ENCODE assay signal across 8 mouse cellular contexts in the genomic region with DNA sequence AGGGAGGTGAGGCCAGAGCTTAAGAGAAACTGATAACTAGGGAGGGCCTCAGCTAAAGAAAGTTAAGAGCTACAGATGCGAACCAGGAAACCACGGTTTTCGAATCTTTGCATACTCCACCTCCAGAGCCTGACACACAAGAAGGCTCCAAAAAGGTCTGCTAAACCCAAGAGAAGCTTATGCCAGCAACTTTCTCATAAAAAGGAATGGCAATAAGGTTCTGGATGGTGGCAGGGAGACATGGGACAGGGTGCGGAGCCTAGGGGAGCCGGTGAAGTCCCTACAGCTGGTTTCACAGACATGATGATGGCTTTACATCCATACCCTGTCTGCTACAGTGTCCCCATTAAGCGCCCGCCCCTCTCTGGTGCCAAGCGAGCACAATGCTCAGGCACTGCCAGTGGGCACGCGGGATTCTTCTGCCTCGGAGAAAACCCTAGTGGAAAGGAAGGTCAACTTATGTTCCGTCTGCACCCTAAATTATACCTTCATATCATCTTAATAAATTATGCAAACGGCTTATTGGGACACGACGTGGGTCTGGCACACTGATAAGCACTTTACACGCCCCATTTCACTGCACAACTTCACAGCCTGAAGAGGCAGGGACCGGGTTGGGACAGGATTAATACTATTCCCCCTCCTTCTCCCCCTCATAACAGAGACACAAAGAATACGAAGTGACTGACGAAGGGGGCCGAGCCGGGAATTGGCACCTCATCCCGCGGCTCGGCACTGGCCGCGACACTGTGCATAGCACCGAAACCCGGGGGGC. TPM values are rescaled to one million over a fixed set of nuclear protein-coding genes. Genes with fewer than 3 reads are reported as not detected.
DNase-seq lines count a peak whose midpoint lies in the region; ATAC-seq and TF ChIP-seq lines count a peak whose summit lies in the region.

No protein-coding gene starts in this region.

- under 1% methylated on average over 28 of the region's 28 CpGs for WGBS in bone marrow, adult 2 months
- 6% methylated on average over 27 of the region's 28 CpGs for WGBS in hindbrain, embryonic 11.5 days
- 2% methylated on average over 28 of the region's 28 CpGs for WGBS in liver, embryonic 11.5 days

- H3K4me3 ChIP-seq in bone marrow, adult 2 months (replicated peaks; ENCODE audit: control insufficient read depth, low read depth, low read length), result peak overlapping the region; percentile 94
- H3K4me3 ChIP-seq in embryonic fibroblast, embryonic 13.5 days (ENCODE audit: insufficient read depth, low read length), result peak overlapping the region; percentile 71
- H3K4me3 ChIP-seq in hindbrain, embryonic 11.5 days (ENCODE audit: low read depth, low read length), result peak overlapping the region; percentile 99
- peak overlapping the region; percentile 95 for H3K4me3 ChIP-seq in liver, embryonic 11.5 days (ENCODE audit: low read depth, low read length)

- H3K4me2 ChIP-seq in hindbrain, embryonic 11.5 days (replicated peaks; ENCODE audit: low read depth, low read length), result peak overlapping the region; percentile 65
- peak overlapping the region; percentile 70 for H3K4me2 ChIP-seq in liver, embryonic 11.5 days

- no peak; the same call in 1 of the 2 replicates for ATAC-seq in hindbrain, embryonic 11.5 days (ENCODE audit: low FRiP score)
- ATAC-seq in liver, embryonic 11.5 days (replicated peaks; ENCODE audit: low FRiP score), result peak; percentile 43; the same call in 1 of the 2 replicates

- H3K9me3 ChIP-seq in hindbrain, embryonic 11.5 days (ENCODE audit: control insufficient read depth, low read length), result no peaks in the 10 kb centered on the region
- no peaks in the 10 kb centered on the region for H3K9me3 ChIP-seq in liver, embryonic 11.5 days (ENCODE audit: control insufficient read depth, low read length)

- H3K36me3 ChIP-seq in hindbrain, embryonic 11.5 days (ENCODE audit: control insufficient read depth, insufficient read depth, low read length), result no peaks in the 10 kb centered on the region
- no peaks in the 10 kb centered on the region for H3K36me3 ChIP-seq in liver, embryonic 11.5 days (ENCODE audit: control insufficient read depth, insufficient read depth, low read length)

- DNase-seq in ovary, postnatal 36 days (ENCODE audit: low spot score), result peak; percentile 13
- no peak for DNase-seq in ovary, adult 18-20 months (ENCODE audit: low spot score)
- no peak for DNase-seq in hindbrain, embryonic 11.5 days (ENCODE audit: low spot score)
- peak; percentile 52 for DNase-seq in liver, embryonic 11.5 days (ENCODE audit: low spot score)
- peak; percentile 46 for DNase-seq in neural tube, embryonic 10.5 days (ENCODE audit: extremely low spot score, low spot score)
- DNase-seq in thymus, postnatal 4 days, result peak; percentile 63

- H3K27ac ChIP-seq in bone marrow, adult 2 months (ENCODE audit: control insufficient read depth, insufficient read depth, low read depth, low read length, poor library complexity), result peak overlapping the region; percentile 99
- 0 out of 2 replicates have a peak overlapping the region, but pooled peaks have one; percentile 88 for H3K27ac ChIP-seq in embryonic fibroblast, embryonic 13.5 days (ENCODE audit: insufficient read depth, low read length)
- peak overlapping the region; percentile 95 for H3K27ac ChIP-seq in hindbrain, embryonic 11.5 days (ENCODE audit: low read depth, low read length)
- peak overlapping the region; percentile 85 for H3K27ac ChIP-seq in liver, embryonic 11.5 days (ENCODE audit: low read depth, low read length)

- no peak for TF ChIP-seq POLR2A in bone marrow, adult 2 months (IDR thresholded peaks at IDR 0.05; ENCODE audit: borderline replicate concordance, control insufficient read depth, low read depth, low read length)
- TF ChIP-seq POLR2A in embryonic fibroblast, embryonic 13.5 days (IDR thresholded peaks at IDR 0.05; ENCODE audit: low read depth, low read length), result no peak

- peaks cover 3% of the 10 kb centered on the region for H3K4me1 ChIP-seq in bone marrow, adult 2 months (ENCODE audit: control insufficient read depth, insufficient read depth, low read length)
- peaks cover 12% of the 10 kb centered on the region for H3K4me1 ChIP-seq in embryonic fibroblast, embryonic 13.5 days (ENCODE audit: control insufficient read depth, insufficient read depth, low read length)
- H3K4me1 ChIP-seq in hindbrain, embryonic 11.5 days (replicated peaks; ENCODE audit: control insufficient read depth, insufficient read depth, low read length), result no peaks in the 10 kb centered on the region
- H3K4me1 ChIP-seq in liver, embryonic 11.5 days (replicated peaks; ENCODE audit: control insufficient read depth, insufficient read depth, low read length), result peaks cover 33% of the 10 kb centered on the region

- no peaks in the 10 kb centered on the region for H3K27me3 ChIP-seq in hindbrain, embryonic 11.5 days (ENCODE audit: control insufficient read depth, insufficient read depth, low read length)
- no peaks in the 10 kb centered on the region for H3K27me3 ChIP-seq in liver, embryonic 11.5 days (replicated peaks; ENCODE audit: control insufficient read depth, insufficient read depth, low read length)

- TF ChIP-seq CTCF in bone marrow, adult 2 months (IDR thresholded peaks at IDR 0.05; ENCODE audit: control insufficient read depth, insufficient read depth, low read length), result no peak
- TF ChIP-seq CTCF in embryonic fibroblast, embryonic 13.5 days (IDR thresholded peaks at IDR 0.05; ENCODE audit: borderline replicate concordance, insufficient read depth, low read length), result no peak

- peak overlapping the region; percentile 97 for H3K9ac ChIP-seq in hindbrain, embryonic 11.5 days (ENCODE audit: low read depth, low read length)
- H3K9ac ChIP-seq in liver, embryonic 11.5 days (ENCODE audit: low read depth, low read length), result peak overlapping the region; percentile 91

RNA-seq across cellular contexts. Expression of a gene that starts 0.9 kb away (rescaled TPM):
- 20.6 and 36.0 TPM in 2 replicates for polyA plus RNA-seq in bone marrow, adult 2 months (2011; ENCODE audit: insufficient read depth, insufficient read length, low replicate concordance, missing spikeins)
- 72.5 and 74.9 TPM in 2 replicates for polyA plus RNA-seq in embryonic fibroblast, embryonic 13.5 days (2011; ENCODE audit: insufficient read length, low read depth, missing spikeins)
- polyA plus RNA-seq in hindbrain, embryonic 11.5 days (2014; fragmentation: Nextera tagmentation; extraction: Ambion mirVana), result 93.0 and 101 TPM in 2 replicates
- polyA plus RNA-seq in liver, embryonic 11.5 days (2014; fragmentation: Nextera tagmentation; extraction: Ambion mirVana), result 57.1 and 59.5 TPM in 2 replicates

RNA-seq across cellular contexts. Expression of a gene that starts 19.8 kb away (rescaled TPM):
- polyA plus RNA-seq in bone marrow, adult 2 months (2011; ENCODE audit: insufficient read depth, insufficient read length, low replicate concordance, missing spikeins), result 42.2 and 54.4 TPM in 2 replicates
- 29.9 and 31.6 TPM in 2 replicates for polyA plus RNA-seq in embryonic fibroblast, embryonic 13.5 days (2011; ENCODE audit: insufficient read length, low read depth, missing spikeins)
- polyA plus RNA-seq in hindbrain, embryonic 11.5 days (2014; fragmentation: Nextera tagmentation; extraction: Ambion mirVana), result 37.9 and 40.4 TPM in 2 replicates
- polyA plus RNA-seq in liver, embryonic 11.5 days (2014; fragmentation: Nextera tagmentation; extraction: Ambion mirVana), result 102 and 103 TPM in 2 replicates

Comparison
In these comparisons a context has a peak if more than half of its experiments do, and no peak if none do; other contexts are left out.
1. DNase-seq: peak in ovary, postnatal 36 days (single experiment), liver, embryonic 11.5 days (single experiment), neural tube, embryonic 10.5 days (single experiment) and thymus, postnatal 4 days (single experiment); none in ovary, adult 18-20 months (single experiment) and hindbrain, embryonic 11.5 days (single experiment).
2. Peak in every context shown above with its lines, with median percentiles within 50 percentile points of each other: H3K27ac ChIP-seq and H3K4me3 ChIP-seq.